Mouse (Mus musculus) MEL (cell line): ENCODE results near the gene Mea1. TPM values are rescaled to one million over a fixed set of nuclear protein-coding genes. Genes with fewer than 3 reads are reported as not detected.

Experiments used
- DNase-seq: peaks from one replicate; pipeline ENCODE4 v3.0.0; 2011; ENCODE audit warnings: low read depth, low spot score
- H3K27ac ChIP-seq: 2 replicates; pipeline ENCODE4 v1.5.1; 2012; ENCODE audit warnings: low read depth, mild to moderate bottlenecking, control low read depth, low read length, moderate library complexity; ENCODE audit not compliant: control insufficient read depth
- H3K27me3 ChIP-seq, 2 experiments: fragments of 150-350 bp in 1 of 2; sonication (generic) in 1 of 2; 2 replicates each; pipeline ENCODE4 v1.6.1; 2012; ENCODE audit warnings: low read length in 2 of 2, mild to moderate bottlenecking in 2 of 2, improper control_type of control experiment in 1 of 2, moderate library complexity in 1 of 2; ENCODE audit not compliant: insufficient read depth in 2 of 2, control insufficient read depth in 1 of 2
- H3K36me3 ChIP-seq, 2 experiments: 2 replicates each; pipeline ENCODE4 v1.6.1; 2012 to 2014; ENCODE audit warnings: low read length in 2 of 2, improper control_type of control experiment in 1 of 2, inconsistent platforms in 1 of 2, mild to moderate bottlenecking in 1 of 2; ENCODE audit not compliant: insufficient read depth in 2 of 2, control insufficient read depth in 1 of 2
- H3K4me1 ChIP-seq, 2 experiments: fragments of 150-350 bp in 1 of 2; sonication (generic) in 1 of 2; 2 replicates each; pipeline ENCODE4 v1.6.1; 2012; ENCODE audit warnings: low read length in 2 of 2, improper control_type of control experiment in 1 of 2, mild to moderate bottlenecking in 1 of 2; ENCODE audit not compliant: insufficient read depth in 2 of 2, control insufficient read depth in 1 of 2
- H3K4me3 ChIP-seq, 2 experiments: fragments of 150-350 bp in 1 of 2; sonication (generic) in 1 of 2; 2 replicates each; pipeline ENCODE4 v1.5.1; 2012; ENCODE audit warnings: low read depth in 2 of 2, low read length in 2 of 2, mild to moderate bottlenecking in 2 of 2, moderate library complexity in 2 of 2, control low read depth in 1 of 2, improper control_type of control experiment in 1 of 2; ENCODE audit not compliant: control insufficient read depth in 1 of 2, insufficient read depth in 1 of 2
- H3K79me2 ChIP-seq: 2 replicates; pipeline ENCODE4 v1.6.1; 2012; ENCODE audit warnings: mild to moderate bottlenecking, low read length, moderate library complexity; ENCODE audit not compliant: control insufficient read depth, poor library complexity, insufficient read depth
- H3K9ac ChIP-seq: 2 replicates; pipeline ENCODE4 v1.6.1; 2012; ENCODE audit warnings: low read depth, mild to moderate bottlenecking, control low read depth, low read length, moderate library complexity; ENCODE audit not compliant: control insufficient read depth, poor library complexity, severe bottlenecking
- H3K9me3 ChIP-seq: fragments of 150-350 bp; sonication (generic); replicated peaks from 2 replicates; pipeline ENCODE4 v1.6.1; 2012; ENCODE audit warnings: mild to moderate bottlenecking, low read length, improper control_type of control experiment, moderate library complexity; ENCODE audit not compliant: insufficient read depth
- BHLHE40 ChIP-seq: IDR thresholded peaks from 2 replicates; pipeline ENCODE4 v1.6.1; 2012; ENCODE audit warnings: low read depth, mild to moderate bottlenecking, inconsistent platforms, low read length, improper control_type of control experiment, borderline replicate concordance
- ELF1 ChIP-seq: IDR thresholded peaks from 2 replicates; pipeline ENCODE4 v1.6.1; 2014; ENCODE audit warnings: low read depth, mild to moderate bottlenecking, inconsistent platforms, low read length, improper control_type of control experiment, moderate library complexity
- EP300 ChIP-seq, 2 experiments: IDR thresholded peaks; 2 replicates each; pipeline ENCODE4 v1.6.1; 2011; ENCODE audit warnings: improper control_type of control experiment in 2 of 2, low read length in 2 of 2, low read depth in 1 of 2, mild to moderate bottlenecking in 1 of 2
- ETS1 ChIP-seq: IDR thresholded peaks from 2 replicates; pipeline ENCODE4 v1.6.1; 2012; ENCODE audit warnings: low read depth, mild to moderate bottlenecking, inconsistent platforms, low read length, improper control_type of control experiment, moderate library complexity
- GABPA ChIP-seq: IDR thresholded peaks from 2 replicates; pipeline ENCODE4 v1.6.1; 2012; ENCODE audit warnings: low read depth, mild to moderate bottlenecking, inconsistent platforms, low read length, improper control_type of control experiment, moderate library complexity
- MEF2A ChIP-seq: IDR thresholded peaks from 2 replicates; pipeline ENCODE4 v1.6.1; 2014; ENCODE audit warnings: low read depth, mild to moderate bottlenecking, inconsistent platforms, low read length, improper control_type of control experiment; ENCODE audit not compliant: poor library complexity, insufficient replicate concordance, severe bottlenecking; ENCODE audit errors: extremely low read depth
- MYC ChIP-seq: IDR thresholded peaks from 2 replicates; pipeline ENCODE4 v1.6.1; 2011; ENCODE audit warnings: low read depth, mild to moderate bottlenecking, low read length, improper control_type of control experiment, moderate library complexity
- POLR2A ChIP-seq, 2 experiments: IDR thresholded peaks; 2 replicates each; pipeline ENCODE4 v1.6.1; 2011 to 2012; ENCODE audit warnings: low read length in 2 of 2, mild to moderate bottlenecking in 2 of 2, control low read depth in 1 of 2, improper control_type of control experiment in 1 of 2, low read depth in 1 of 2, moderate library complexity in 1 of 2; ENCODE audit not compliant: control insufficient read depth in 1 of 2, insufficient read depth in 1 of 2, poor library complexity in 1 of 2
- RAD21 ChIP-seq: IDR thresholded peaks from 2 replicates; pipeline ENCODE4 v1.6.1; 2011; ENCODE audit warnings: mild to moderate bottlenecking, low read depth, low read length, improper control_type of control experiment
- RCOR1 ChIP-seq: IDR thresholded peaks from 2 replicates; pipeline ENCODE4 v1.6.1; 2012; ENCODE audit warnings: low read depth, mild to moderate bottlenecking, inconsistent platforms, low read length, improper control_type of control experiment
- SMC3 ChIP-seq: IDR thresholded peaks from 2 replicates; pipeline ENCODE4 v1.6.1; 2011; ENCODE audit warnings: low read depth, low read length, improper control_type of control experiment
- TAL1 ChIP-seq: IDR thresholded peaks from 2 replicates; pipeline ENCODE4 v1.6.1; 2012; ENCODE audit warnings: mild to moderate bottlenecking, inconsistent platforms, low read length, moderate library complexity, mixed read lengths
- polyA plus RNA-seq, 2 experiments: library from polyadenylated mRNA; stranded (reverse) in 1 of 2; unstranded in 1 of 2; fragments of >175 nt in 1 of 2; fragments of >200 nt in 1 of 2; gene quantifications; 2 replicates each; pipeline versions ENCODE4 v1.2.1 to v1.2.4; 2012; ENCODE audit warnings: low replicate concordance in 2 of 2, low read depth in 1 of 2; ENCODE audit not compliant: insufficient read length in 2 of 2, insufficient read depth in 1 of 2, missing spikeins in 1 of 2
- total RNA-seq: library from RNA; depleted of rRNA; stranded (reverse); fragments of 300-350 nt; gene quantifications from 2 replicates; pipeline ENCODE4 v1.2.3, GENCODE M21; 2012

Mea1 gene
- total and polyA plus RNA-seq, 3 experiments = 84.0 to 124 TPM; not detected in 1

DNA sequence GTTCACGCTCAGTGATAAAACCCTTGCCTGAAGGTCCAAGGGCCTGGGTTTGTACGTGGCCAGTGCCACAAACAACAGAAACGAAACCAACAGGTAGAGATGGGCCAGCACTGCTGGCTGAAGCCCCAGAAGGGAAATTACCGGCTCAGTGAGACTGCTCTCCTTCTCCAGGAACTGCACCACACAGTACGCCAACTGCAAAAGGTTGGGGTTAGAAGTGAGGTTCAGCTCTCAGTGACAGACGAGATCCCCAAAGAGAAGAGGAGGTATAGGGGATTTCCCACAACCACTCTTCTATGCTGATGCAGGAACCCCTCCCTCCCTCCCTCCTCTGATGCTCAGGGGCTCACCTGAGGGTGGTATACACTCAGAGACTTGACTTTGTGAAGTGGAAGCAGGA, 7.3 kb downstream of the Mea1 start:
- peaks cover 0 to 3% of the 10 kb centered on the region in 2 experiments; a peak in 2 of 4 replicates for H3K36me3 ChIP-seq
- no peak for TF ChIP-seq ELF1
- no peak for TF ChIP-seq RAD21
- no peak overlapping the region for H3K4me3 ChIP-seq
- H3K27me3 ChIP-seq = no peaks in the 10 kb centered on the region
- no peaks in the 10 kb centered on the region; a peak in 1 of 4 replicates for H3K4me1 ChIP-seq
- peaks cover 8% of the 10 kb centered on the region; the same call in 1 of the 2 replicates for H3K79me2 ChIP-seq
- DNase-seq = no peak
- H3K27ac ChIP-seq = no peak overlapping the region
- no peak overlapping the region for H3K9ac ChIP-seq
- H3K9me3 ChIP-seq = no peaks in the 10 kb centered on the region

DNA sequence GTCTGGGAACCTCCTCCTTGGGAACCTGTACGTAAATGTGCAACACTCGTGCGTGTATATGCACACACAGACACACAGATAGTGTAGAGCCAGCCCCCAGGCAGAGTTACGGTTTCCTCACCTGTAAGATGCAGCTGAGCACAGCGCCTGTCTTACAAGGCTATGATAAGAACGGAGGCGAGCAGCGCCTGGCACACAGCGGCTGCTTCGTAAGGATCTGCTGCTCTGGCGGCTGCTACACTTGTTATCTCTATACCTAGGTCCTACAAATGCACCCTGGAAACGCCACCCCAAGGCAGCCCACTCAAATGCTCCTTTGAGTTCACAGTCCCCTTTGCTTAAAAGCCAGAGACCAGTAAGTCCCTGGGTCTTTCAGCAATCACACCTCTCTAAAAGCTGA, 12.1 kb downstream of the Mea1 start:
- no peak overlapping the region for H3K9ac ChIP-seq
- no peaks in the 10 kb centered on the region for H3K27me3 ChIP-seq
- H3K9me3 ChIP-seq = no peaks in the 10 kb centered on the region
- H3K36me3 ChIP-seq = no peaks in the 10 kb centered on the region; a peak in 1 of 4 replicates
- H3K4me1 ChIP-seq = no peaks in the 10 kb centered on the region
- no peak overlapping the region for H3K4me3 ChIP-seq
- DNase-seq = no peak
- no peaks in the 10 kb centered on the region for H3K79me2 ChIP-seq
- TF ChIP-seq EP300 (IDR thresholded peaks at IDR 0.05; ENCODE audit: low read depth in 1 of 2, low read length in 2 of 2) = no peak
- TF ChIP-seq TAL1 = no peak
- no peak for TF ChIP-seq RCOR1
- no peak for TF ChIP-seq GABPA
- no peak for TF ChIP-seq SMC3
- H3K27ac ChIP-seq = no peak overlapping the region

- no peak for DNase-seq
- TF ChIP-seq BHLHE40 = no peak
- TF ChIP-seq MEF2A = no peak
- no peak for TF ChIP-seq MYC
- no peak for TF ChIP-seq ETS1
- no peak for TF ChIP-seq SMC3
- no peak for TF ChIP-seq POLR2A (IDR thresholded peaks at IDR 0.05; ENCODE audit: control insufficient read depth in 1 of 2, insufficient read depth in 1 of 2, low read depth in 1 of 2, low read length in 2 of 2, poor library complexity in 1 of 2)
- no peaks in the 10 kb centered on the region for H3K27me3 ChIP-seq
- no peak overlapping the region for H3K27ac ChIP-seq
- H3K4me1 ChIP-seq = no peaks in the 10 kb centered on the region
- H3K4me3 ChIP-seq = no peak overlapping the region
- no peaks in the 10 kb centered on the region; a peak in 1 of 4 replicates for H3K36me3 ChIP-seq
- H3K9me3 ChIP-seq = no peaks in the 10 kb centered on the region
- H3K9ac ChIP-seq = no peak overlapping the region
- no peaks in the 10 kb centered on the region for H3K79me2 ChIP-seq
Measured at GRCm38 (mm10) chr17:46691390-46691789, 12.8 kb downstream of the Mea1 start.
